Mouse (Mus musculus) lung, adult 2 months (tissue): ENCODE measurements at regions not wholly inside any gene's neighbourhood (a gene's known extent, or its start where the extent isn't known, plus 50 kb on each side); places are given as distances from the start of the nearest gene placed in this dataset.

Source experiments
- CTCF ChIP-seq: fragments of 200-500 bp; IDR thresholded peaks from 2 replicates; pipeline ENCODE4 v1.5.1; 2011; ENCODE audit warnings: mild to moderate bottlenecking, low read length, control low read depth; ENCODE audit not compliant: insufficient read depth
- POLR2A ChIP-seq: fragments of 200-500 bp; IDR thresholded peaks from 2 replicates; pipeline ENCODE4 v1.6.1; 2011; ENCODE audit warnings: low read depth, mild to moderate bottlenecking, control low read depth, low read length, borderline replicate concordance; ENCODE audit errors: extremely low read depth

DNA sequence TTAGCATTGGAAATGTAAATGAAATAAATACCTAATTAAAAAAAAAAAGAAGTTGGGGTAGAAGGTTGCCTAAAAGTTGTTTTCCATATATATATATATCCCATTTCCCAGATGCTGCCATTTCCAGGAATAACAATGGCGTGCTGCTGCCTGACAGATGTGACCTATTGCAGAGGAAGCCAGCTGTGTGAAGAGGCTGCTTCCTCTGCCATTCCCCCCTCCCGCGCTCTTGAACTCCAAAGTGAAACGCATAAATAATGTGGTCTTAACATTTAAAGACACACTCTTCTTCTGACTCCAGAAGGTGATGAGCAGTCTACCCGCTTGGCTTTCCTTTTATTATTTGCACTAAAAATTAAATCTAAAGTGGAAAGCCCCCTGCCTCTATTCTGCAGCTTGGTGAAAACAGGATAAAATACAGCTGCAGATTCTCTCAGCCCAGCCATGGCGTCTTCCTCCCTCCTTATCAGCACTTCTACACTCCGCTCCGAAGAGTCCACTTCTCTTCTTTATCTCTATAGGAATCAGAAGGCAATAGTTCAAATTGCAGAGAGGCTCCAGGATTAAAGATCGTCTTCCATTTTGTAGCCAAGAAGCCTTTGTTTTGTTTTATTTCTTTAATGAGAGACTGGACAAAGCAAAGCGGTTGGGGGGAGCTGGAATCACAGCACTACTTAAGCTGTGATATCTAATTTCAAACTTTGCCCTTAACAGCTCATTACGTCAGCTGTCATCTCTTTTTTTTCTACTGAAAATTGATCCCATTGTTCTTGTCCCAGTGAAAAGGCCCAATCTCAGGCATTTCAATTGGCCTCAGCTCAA lies 385.1 kb downstream of the Rapgef2 start:
- TF ChIP-seq CTCF (no peak), POLR2A (no peak)
